Mouse (Mus musculus) intestine, embryonic 14.5 days (tissue): ENCODE measurements at regions not wholly inside any gene's neighbourhood (a gene's known extent, or its start where the extent isn't known, plus 50 kb on each side); places are given as distances from the start of the nearest gene placed in this dataset.
A peak's percentile ranks its signal among the peaks of the same experiment; 100 is the strongest.

Experiments used
- ATAC-seq: fragments of 200-750 bp; cut with Nextera tagmentation; replicated peaks from 2 replicates; pipeline ENCODE4 v1.8.0; 2017; ENCODE audit warnings: low read depth, moderate number of reproducible peaks, moderate TSS enrichment, moderate library complexity; ENCODE audit not compliant: low FRiP score, low TSS enrichment
- DNase-seq: peaks from one replicate; pipeline ENCODE4 v3.0.0-alpha.2; 2018; ENCODE audit warnings: low spot score
- H3K27ac ChIP-seq: fragments of 300-500 bp; sonication (generic); 2 replicates; pipeline ENCODE4 v1.5.1; 2014; ENCODE audit warnings: low read depth, mild to moderate bottlenecking, control low read depth
- H3K27me3 ChIP-seq: fragments of 300-500 bp; sonication (generic); replicated peaks from 2 replicates; pipeline ENCODE4 v1.6.1; 2014; ENCODE audit warnings: low read length, control low read depth; ENCODE audit not compliant: control insufficient read depth, insufficient read depth
- H3K36me3 ChIP-seq: fragments of 300-500 bp; sonication (generic); 2 replicates; pipeline ENCODE4 v1.6.1; 2014; ENCODE audit warnings: low read length, control low read depth; ENCODE audit not compliant: control insufficient read depth, insufficient read depth
- H3K4me1 ChIP-seq: fragments of 300-500 bp; sonication (generic); replicated peaks from 2 replicates; pipeline ENCODE4 v1.6.1; 2014; ENCODE audit warnings: low read length, control low read depth, mixed read lengths; ENCODE audit not compliant: control insufficient read depth, insufficient read depth
- H3K4me2 ChIP-seq: fragments of 300-500 bp; sonication (generic); 2 replicates; pipeline ENCODE4 v1.6.1; 2014; ENCODE audit warnings: low read length
- H3K4me3 ChIP-seq: fragments of 300-500 bp; sonication (generic); 2 replicates; pipeline ENCODE4 v1.5.1; 2014; ENCODE audit warnings: low read depth, low read length, control low read depth, mixed read lengths
- H3K9ac ChIP-seq: fragments of 300-500 bp; sonication (generic); 2 replicates; pipeline ENCODE4 v1.6.1; 2014; ENCODE audit warnings: mild to moderate bottlenecking, low read length
- H3K9me3 ChIP-seq: fragments of 300-500 bp; sonication (generic); 2 replicates; pipeline ENCODE4 v1.6.1; 2016; ENCODE audit warnings: low read length, control low read depth; ENCODE audit not compliant: control insufficient read depth
- WGBS: fragments of 180-500 bp; shearing (Covaris S2); extraction: QIAGEN DNeasy Blood & Tissue Kit; methylation state at CpG from one replicate; pipeline ENCODE4 v1.1.7; 2014; 5-methylcytosine and 5-hydroxymethylcytosine counted together

GRCm38 (mm10) chr12:13042934-13043333, 101.2 kb upstream of the Mycn start:
- WGBS, result 72% methylated on average over 7 of the region's 7 CpGs
- DNase-seq (no peak), ATAC-seq (no peak)
- Histone ChIP-seq H3K36me3 (no peaks in the 10 kb centered on the region), H3K9ac (no peak overlapping the region), H3K4me1 (no peaks in the 10 kb centered on the region), H3K27ac (no peak overlapping the region), H3K4me2 (no peak overlapping the region), H3K9me3 (no peaks in the 10 kb centered on the region), H3K4me3 (no peak overlapping the region), H3K27me3 (no peaks in the 10 kb centered on the region)

GRCm38 (mm10) chr12:13035108-13035741, 93.5 kb upstream of the Mycn start:
- no peaks in the 10 kb centered on the region for H3K36me3 ChIP-seq
- no peak overlapping the region for H3K4me2 ChIP-seq
- no peak overlapping the region for H3K27ac ChIP-seq
- DNase-seq (no peak), ATAC-seq (no peak)
- peaks cover 8% of the 10 kb centered on the region for H3K4me1 ChIP-seq
- 86% methylated on average over 5 of the region's 5 CpGs for WGBS
- H3K9me3 ChIP-seq, result no peaks in the 10 kb centered on the region
- H3K4me3 ChIP-seq, result no peak overlapping the region
- no peaks in the 10 kb centered on the region for H3K27me3 ChIP-seq
- no peak overlapping the region for H3K9ac ChIP-seq

- Histone ChIP-seq H3K4me2 (no peak overlapping the region), H3K4me3 (no peak overlapping the region), H3K9ac (no peak overlapping the region), H3K9me3 (no peaks in the 10 kb centered on the region), H3K27me3 (no peaks in the 10 kb centered on the region), H3K4me1 (peaks cover 17% of the 10 kb centered on the region), H3K36me3 (no peaks in the 10 kb centered on the region), H3K27ac (no peak overlapping the region)
- 89% methylated on average over 7 of the region's 7 CpGs for WGBS
- ATAC-seq (no peak), DNase-seq (no peak)
These were observed 88.6 kb upstream of the Mycn start for GRCm38 (mm10) chr12:13030333-13030732.

GRCm38 (mm10) chr12:13028086-13028485, 86.4 kb upstream of the Mycn start:
- H3K27ac ChIP-seq, result no peak overlapping the region
- no peaks in the 10 kb centered on the region for H3K27me3 ChIP-seq
- DNase-seq (peak; percentile 75), ATAC-seq (no peak)
- H3K4me3 ChIP-seq, result no peak overlapping the region
- peaks cover 17% of the 10 kb centered on the region for H3K4me1 ChIP-seq
- WGBS, result 15% methylated on average over 3 of the region's 3 CpGs
- H3K36me3 ChIP-seq, result no peaks in the 10 kb centered on the region
- no peak overlapping the region for H3K4me2 ChIP-seq
- no peak overlapping the region for H3K9ac ChIP-seq
- no peaks in the 10 kb centered on the region for H3K9me3 ChIP-seq

- DNase-seq, result peak; percentile 60
- H3K9ac ChIP-seq, result no peak overlapping the region
- peak; percentile 86 for ATAC-seq
- H3K4me2 ChIP-seq, result no peak overlapping the region
- H3K27ac ChIP-seq, result no peak overlapping the region
- H3K9me3 ChIP-seq, result no peaks in the 10 kb centered on the region
- H3K4me1 ChIP-seq, result peaks cover 9% of the 10 kb centered on the region
- H3K27me3 ChIP-seq, result no peaks in the 10 kb centered on the region
- H3K4me3 ChIP-seq, result no peak overlapping the region
- no peaks in the 10 kb centered on the region for H3K36me3 ChIP-seq
- WGBS, result 40% methylated on average over 7 of the region's 7 CpGs
These were observed 84.4 kb upstream of the Mycn start for GRCm38 (mm10) chr12:13026041-13026580.

GRCm38 (mm10) chr12:13024215-13024841, 82.6 kb upstream of the Mycn start:
- H3K4me2 ChIP-seq, result no peak overlapping the region
- DNase-seq, result no peak
- peaks cover 9% of the 10 kb centered on the region for H3K4me1 ChIP-seq
- H3K36me3 ChIP-seq, result no peaks in the 10 kb centered on the region
- H3K27ac ChIP-seq, result no peak overlapping the region
- H3K27me3 ChIP-seq, result no peaks in the 10 kb centered on the region
- no peak for ATAC-seq
- H3K4me3 ChIP-seq, result no peak overlapping the region
- no peaks in the 10 kb centered on the region for H3K9me3 ChIP-seq
- no peak overlapping the region for H3K9ac ChIP-seq
- 72% methylated on average over 8 of the region's 8 CpGs for WGBS

- Histone ChIP-seq H3K9me3 (no peaks in the 10 kb centered on the region), H3K27me3 (no peaks in the 10 kb centered on the region), H3K36me3 (no peaks in the 10 kb centered on the region), H3K4me2 (no peak overlapping the region), H3K4me3 (no peak overlapping the region), H3K4me1 (no peaks in the 10 kb centered on the region), H3K27ac (no peak overlapping the region), H3K9ac (no peak overlapping the region)
- ATAC-seq (no peak), DNase-seq (no peak)
- 83% methylated on average over 9 of the region's 9 CpGs for WGBS
These were observed 69.5 kb upstream of the Mycn start for GRCm38 (mm10) chr12:13011023-13011761.

- DNase-seq (no peak), ATAC-seq (no peak)
- Histone ChIP-seq H3K4me1 (no peaks in the 10 kb centered on the region), H3K9me3 (no peaks in the 10 kb centered on the region), H3K27me3 (no peaks in the 10 kb centered on the region), H3K4me2 (no peak overlapping the region), H3K4me3 (no peak overlapping the region), H3K9ac (no peak overlapping the region), H3K27ac (no peak overlapping the region), H3K36me3 (no peaks in the 10 kb centered on the region)
- WGBS, result 84% methylated on average over 3 of the region's 3 CpGs
These were observed 68.7 kb upstream of the Mycn start for GRCm38 (mm10) chr12:13010405-13010804.
